Mouse (Mus musculus) c-Kit-positive CD71-positive TER-119-negative erythroid progenitor cells, embryonic 14.5 days (primary cell): ENCODE data around the gene Cfap299.

Experiments
- DNase-seq: peaks from one replicate; pipeline ENCODE4 v3.0.0-alpha.2; 2013; ENCODE audit warnings: low read depth

Gene Cfap299

DNA sequence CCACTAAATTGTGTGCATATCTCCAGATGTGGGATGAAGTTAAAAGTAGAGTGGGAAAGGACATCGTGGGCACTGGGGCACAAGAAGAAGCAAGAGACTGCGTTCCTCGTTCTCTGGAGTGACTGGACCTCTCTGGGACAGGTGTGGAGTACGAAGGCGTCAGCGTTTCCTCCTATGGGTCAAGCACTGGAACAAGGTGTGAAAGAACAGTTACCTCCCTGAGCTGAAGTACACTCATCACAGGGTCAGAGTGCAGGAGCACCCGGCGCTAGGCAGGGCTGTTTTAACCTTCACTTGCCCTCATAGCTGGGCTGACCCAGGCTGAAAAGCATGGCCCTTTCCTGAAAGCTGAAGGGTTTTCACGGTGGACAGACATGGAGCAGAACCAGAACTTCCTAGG lies 504.7 kb downstream of the Cfap299 start:
- DNase-seq = no peak

DNA sequence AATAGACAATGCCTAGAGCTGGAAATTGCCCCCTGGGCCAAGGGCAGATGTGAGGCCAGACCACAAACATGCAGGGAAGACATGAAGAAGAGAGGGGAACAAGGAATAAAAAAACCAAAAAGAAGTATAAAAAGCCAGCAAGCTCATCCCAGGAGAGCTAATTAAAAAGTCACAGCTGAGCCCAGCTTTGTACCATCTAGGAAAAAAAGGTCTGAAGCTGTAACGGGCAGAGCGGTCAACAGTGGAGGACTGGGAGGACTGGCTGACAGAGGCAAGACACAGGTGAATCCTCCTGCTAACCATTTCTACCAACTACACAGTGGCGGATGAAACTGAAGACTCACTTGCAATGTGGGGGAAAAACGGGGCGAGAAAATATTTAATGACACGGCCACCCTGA lies 505.2 kb downstream of the Cfap299 start:
- no peak for DNase-seq

DNA sequence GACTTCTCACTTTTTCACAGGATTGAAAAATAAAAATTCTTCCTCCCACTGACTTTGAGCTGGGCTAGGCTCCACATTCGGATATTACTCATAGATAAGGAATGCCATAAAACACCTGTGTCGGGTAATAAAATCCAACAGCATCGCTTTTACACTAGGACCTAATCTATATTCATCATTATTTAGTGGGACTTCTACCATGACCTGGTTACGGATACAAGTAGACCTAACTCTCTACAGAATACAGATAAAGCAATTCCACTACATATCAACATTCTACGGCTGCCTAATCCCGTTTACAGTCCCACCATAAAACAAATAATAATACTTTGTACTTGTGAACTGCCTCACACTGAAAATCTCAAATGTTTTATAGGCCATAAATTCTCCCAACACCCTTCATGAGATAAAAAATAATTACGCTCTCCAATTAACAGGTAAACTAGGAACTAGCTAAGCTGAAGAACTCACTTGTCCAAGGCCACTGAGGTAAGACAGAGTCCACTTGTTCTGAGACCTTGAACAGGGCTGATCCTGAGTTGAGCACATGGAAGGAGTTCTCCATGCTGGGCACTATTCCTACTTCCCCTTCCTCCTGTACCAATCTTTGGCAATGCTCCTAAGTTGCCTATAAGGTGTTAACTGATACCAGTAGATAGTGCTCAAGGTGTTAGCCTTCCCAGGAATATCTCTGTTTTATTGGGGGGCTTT lies 513.7 kb downstream of the Cfap299 start:
- no peak for DNase-seq

GRCm38 (mm10) chr5:98844664-98845063 lies 515.6 kb downstream of the Cfap299 start:
- no peak for DNase-seq
